Mouse (Mus musculus): ENCODE measurements around the gene Aldh1a1. TPM values are rescaled to one million over a fixed set of nuclear protein-coding genes. Genes with fewer than 3 reads are reported as not detected.
"Not testable (repeated sequence)": the region's sequence is repeated elsewhere in the genome, so short reads cannot be mapped to it uniquely, and the experiment has no call there.

The Aldh1a1 gene
- polyA plus RNA-seq, 1 experiment from 2014 or later: 29.5 TPM

- no peak for ATAC-seq (ENCODE audit: borderline replicate concordance, extremely low read depth, low FRiP score, low TSS enrichment)
- 95% methylated on average over 2 of the region's 2 CpGs for WGBS
These were observed 111.4 kb downstream of the Aldh1a1 start for GRCm38 (mm10) chr19:20603866-20604265.

GRCm38 (mm10) chr19:20614252-20614930 is 121.9 kb downstream of the Aldh1a1 start:
- Histone ChIP-seq H3K4me3 (no peak overlapping the region), H3K27ac (no peak overlapping the region), H3K9ac (no peak overlapping the region), H3K36me3 (no peaks in the 10 kb centered on the region), H3K27me3 (no peaks in the 10 kb centered on the region), H3K4me2 (no peak overlapping the region), H3K9me3 (no peaks in the 10 kb centered on the region), H3K4me1 (no peaks in the 10 kb centered on the region)
- no peak for ATAC-seq (ENCODE audit: borderline replicate concordance, extremely low read depth, low FRiP score, low TSS enrichment)
- 45% methylated on average over 3 of the region's 3 CpGs for WGBS

More at GRCm38 (mm10) chr19:20603866-20604265, 111.4 kb downstream of the Aldh1a1 start:
- Histone ChIP-seq H3K27me3 (no peaks in the 10 kb centered on the region), H3K4me3 (no peak overlapping the region), H3K4me1 (peaks cover 21% of the 10 kb centered on the region), H3K36me3 (no peaks in the 10 kb centered on the region), H3K9ac (no peak overlapping the region), H3K27ac (no peak overlapping the region), H3K9me3 (no peaks in the 10 kb centered on the region), H3K4me2 (no peak overlapping the region)

- no peak overlapping the region for H3K4me3 ChIP-seq
- no peak for ATAC-seq (ENCODE audit: borderline replicate concordance, extremely low read depth, low FRiP score, low TSS enrichment)
- H3K27me3 ChIP-seq: no peaks in the 10 kb centered on the region
- WGBS: 65% methylated on average over 2 of the region's 2 CpGs
- H3K9ac ChIP-seq: no peak overlapping the region
- H3K9me3 ChIP-seq: no peaks in the 10 kb centered on the region
- no peaks in the 10 kb centered on the region for H3K4me1 ChIP-seq
- H3K36me3 ChIP-seq: no peaks in the 10 kb centered on the region
- H3K4me2 ChIP-seq: no peak overlapping the region
- H3K27ac ChIP-seq: no peak overlapping the region
These were observed 129.9 kb downstream of the Aldh1a1 start for GRCm38 (mm10) chr19:20622434-20622833.

GRCm38 (mm10) chr19:20623416-20623815 is 130.9 kb downstream of the Aldh1a1 start:
- Histone ChIP-seq H3K4me1 (no peaks in the 10 kb centered on the region), H3K36me3 (no peaks in the 10 kb centered on the region), H3K27me3 (no peaks in the 10 kb centered on the region), H3K9ac (no peak overlapping the region), H3K4me3 (no peak overlapping the region), H3K9me3 (no peaks in the 10 kb centered on the region), H3K27ac (no peak overlapping the region), H3K4me2 (no peak overlapping the region)
- 67% methylated on average over 10 of the region's 10 CpGs for WGBS
- no peak for ATAC-seq (ENCODE audit: borderline replicate concordance, extremely low read depth, low FRiP score, low TSS enrichment)

- Histone ChIP-seq H3K4me1 (no peaks in the 10 kb centered on the region), H3K9me3 (no peaks in the 10 kb centered on the region), H3K4me2 (no peak overlapping the region), H3K4me3 (no peak overlapping the region), H3K27ac (no peak overlapping the region), H3K36me3 (no peaks in the 10 kb centered on the region), H3K27me3 (no peaks in the 10 kb centered on the region), H3K9ac (no peak overlapping the region)
- no peak for ATAC-seq (ENCODE audit: borderline replicate concordance, extremely low read depth, low FRiP score, low TSS enrichment)
- 36% methylated on average over 1 of the region's 1 CpGs for WGBS
These were observed 138.5 kb downstream of the Aldh1a1 start for GRCm38 (mm10) chr19:20631020-20631419.

GRCm38 (mm10) chr19:20633876-20634691 is 141.6 kb downstream of the Aldh1a1 start:
- no peak overlapping the region for H3K4me2 ChIP-seq
- WGBS: 64% methylated on average over 12 of the region's 12 CpGs
- H3K27ac ChIP-seq: no peak overlapping the region
- no peaks in the 10 kb centered on the region for H3K27me3 ChIP-seq
- H3K4me3 ChIP-seq: no peak overlapping the region
- no peaks in the 10 kb centered on the region for H3K9me3 ChIP-seq
- no peak for ATAC-seq (ENCODE audit: borderline replicate concordance, extremely low read depth, low FRiP score, low TSS enrichment)
- H3K4me1 ChIP-seq: no peaks in the 10 kb centered on the region
- no peaks in the 10 kb centered on the region for H3K36me3 ChIP-seq
- no peak overlapping the region for H3K9ac ChIP-seq

GRCm38 (mm10) chr19:20644346-20644745 is 151.8 kb downstream of the Aldh1a1 start:
- Histone ChIP-seq H3K4me1 (no peaks in the 10 kb centered on the region), H3K36me3 (no peaks in the 10 kb centered on the region), H3K9me3 (no peaks in the 10 kb centered on the region), H3K4me3 (no peak overlapping the region), H3K9ac (no peak overlapping the region), H3K27ac (no peak overlapping the region), H3K27me3 (no peaks in the 10 kb centered on the region), H3K4me2 (no peak overlapping the region)
- 67% methylated on average over 3 of the region's 3 CpGs for WGBS
- no peak for ATAC-seq (ENCODE audit: borderline replicate concordance, extremely low read depth, low FRiP score, low TSS enrichment)

GRCm38 (mm10) chr19:20647496-20647895 is 155.0 kb downstream of the Aldh1a1 start:
- H3K9me3 ChIP-seq; H3K9ac ChIP-seq; H3K4me3 ChIP-seq; H3K27ac ChIP-seq; H3K27me3 ChIP-seq; H3K36me3 ChIP-seq; H3K4me1 ChIP-seq; H3K4me2 ChIP-seq; ATAC-seq (ENCODE audit: borderline replicate concordance, extremely low read depth, low FRiP score, low TSS enrichment): not testable (repeated sequence)

GRCm38 (mm10) chr19:20650008-20650407 is 157.5 kb downstream of the Aldh1a1 start:
- H3K4me3 ChIP-seq: no peak overlapping the region
- no peaks in the 10 kb centered on the region for H3K9me3 ChIP-seq
- no peaks in the 10 kb centered on the region for H3K4me1 ChIP-seq
- 17% methylated on average over 2 of the region's 2 CpGs for WGBS
- H3K27me3 ChIP-seq: no peaks in the 10 kb centered on the region
- no peak overlapping the region for H3K9ac ChIP-seq
- H3K27ac ChIP-seq: no peak overlapping the region
- no peak overlapping the region for H3K4me2 ChIP-seq
- no peak for ATAC-seq (ENCODE audit: borderline replicate concordance, extremely low read depth, low FRiP score, low TSS enrichment)
- H3K36me3 ChIP-seq: no peaks in the 10 kb centered on the region

- Histone ChIP-seq H3K27me3 (no peaks in the 10 kb centered on the region), H3K9ac (no peak overlapping the region), H3K4me1 (no peaks in the 10 kb centered on the region), H3K36me3 (no peaks in the 10 kb centered on the region), H3K4me3 (no peak overlapping the region), H3K9me3 (no peaks in the 10 kb centered on the region), H3K4me2 (no peak overlapping the region), H3K27ac (no peak overlapping the region)
- ATAC-seq (ENCODE audit: borderline replicate concordance, extremely low read depth, low FRiP score, low TSS enrichment): no peak
- 74% methylated on average over 1 of the region's 1 CpGs for WGBS
These were observed 160.7 kb downstream of the Aldh1a1 start for GRCm38 (mm10) chr19:20653082-20653676.

GRCm38 (mm10) chr19:20654141-20654873 is 161.8 kb downstream of the Aldh1a1 start:
- Histone ChIP-seq H3K36me3 (no peaks in the 10 kb centered on the region), H3K4me3 (no peak overlapping the region), H3K9ac (no peak overlapping the region), H3K9me3 (no peaks in the 10 kb centered on the region), H3K4me2 (no peak overlapping the region), H3K27me3 (no peaks in the 10 kb centered on the region), H3K4me1 (no peaks in the 10 kb centered on the region), H3K27ac (no peak overlapping the region)
- 23% methylated on average over 3 of the region's 3 CpGs for WGBS
- ATAC-seq (ENCODE audit: borderline replicate concordance, extremely low read depth, low FRiP score, low TSS enrichment): no peak
